Mouse (Mus musculus) lung, embryonic 14.5 days (tissue): ENCODE results near the gene Ptk6. TPM values are rescaled to one million over a fixed set of nuclear protein-coding genes. Genes with fewer than 3 reads are reported as not detected.

ENCODE experiments used
- ATAC-seq: fragments of 200-750 bp; cut with Nextera tagmentation; 2 replicates; pipeline ENCODE4 v1.8.0; 2017; ENCODE audit warnings: mild to moderate bottlenecking, moderate TSS enrichment, moderate library complexity; ENCODE audit not compliant: insufficient read depth
- DNase-seq: peaks from one replicate; pipeline ENCODE4 v3.0.0-alpha.2; 2015
- H3K27ac ChIP-seq: fragments of 300-500 bp; sonication (generic); 2 replicates; pipeline ENCODE4 v1.5.1; 2014; ENCODE audit warnings: low read depth, mild to moderate bottlenecking, moderate library complexity
- H3K27me3 ChIP-seq: fragments of 300-500 bp; sonication (generic); 2 replicates; pipeline ENCODE4 v1.6.1; 2014; ENCODE audit warnings: low read length, control low read depth; ENCODE audit not compliant: insufficient read depth
- H3K36me3 ChIP-seq: fragments of 300-500 bp; sonication (generic); 2 replicates; pipeline ENCODE4 v1.6.1; 2014; ENCODE audit warnings: control low read depth; ENCODE audit not compliant: insufficient read depth
- H3K4me1 ChIP-seq: fragments of 300-500 bp; sonication (generic); 2 replicates; pipeline ENCODE4 v1.6.1; 2014; ENCODE audit warnings: antibody characterized with exemption, control low read depth; ENCODE audit not compliant: insufficient read depth
- H3K4me2 ChIP-seq: fragments of 300-500 bp; sonication (generic); 2 replicates; pipeline ENCODE4 v1.6.1; 2014; ENCODE audit warnings: mild to moderate bottlenecking
- H3K4me3 ChIP-seq: fragments of 300-500 bp; sonication (generic); 2 replicates; pipeline ENCODE4 v1.5.1; 2014; ENCODE audit warnings: low read depth, low read length
- H3K9ac ChIP-seq: fragments of 300-500 bp; sonication (generic); 2 replicates; pipeline ENCODE4 v1.6.1; 2014
- H3K9me3 ChIP-seq: fragments of 300-500 bp; sonication (generic); 2 replicates; pipeline ENCODE4 v1.6.1; 2016; ENCODE audit warnings: low read depth, low read length, control low read depth
- CTCF ChIP-seq: IDR thresholded peaks from 2 replicates; pipeline ENCODE4 v1.5.1; 2016; ENCODE audit warnings: antibody characterized with exemption, low read depth
- WGBS: fragments of 180-500 bp; shearing (Covaris S2); extraction: QIAGEN DNeasy Blood & Tissue Kit; methylation state at CpG from one replicate; pipeline ENCODE4 v1.1.7; 2014; 5-methylcytosine and 5-hydroxymethylcytosine counted together
- polyA plus RNA-seq: library from polyadenylated mRNA; unstranded; fragments of >200 nt; fragmentation: Nextera tagmentation; extraction: Ambion mirVana; gene quantifications from 2 replicates; pipeline ENCODE4 v1.2.1, GENCODE M21; 2014

Ptk6 gene
- 0.12 TPM in 1 of 2 replicates, not detected in the other for polyA plus RNA-seq

GRCm38 (mm10) chr2:181202422-181202821, at the start of gene Ptk6:
TSS of gene Ptk6 (minus strand) at chr2:181202789.
- WGBS = 84% methylated on average over 3 of the region's 3 CpGs
- Histone ChIP-seq H3K4me1 (no peaks in the 10 kb centered on the region), H3K27ac (no peak within 1 kb of the TSS), H3K36me3 (no peaks in the 10 kb centered on the region), H3K27me3 (no peaks in the 10 kb centered on the region), H3K4me3 (no peak within 1 kb of the TSS), H3K9me3 (no peaks in the 10 kb centered on the region), H3K4me2 (no peak within 1 kb of the TSS), H3K9ac (no peak within 1 kb of the TSS)
- TF ChIP-seq CTCF = no peak
- DNase-seq (no peak), ATAC-seq (no peak)

DNA sequence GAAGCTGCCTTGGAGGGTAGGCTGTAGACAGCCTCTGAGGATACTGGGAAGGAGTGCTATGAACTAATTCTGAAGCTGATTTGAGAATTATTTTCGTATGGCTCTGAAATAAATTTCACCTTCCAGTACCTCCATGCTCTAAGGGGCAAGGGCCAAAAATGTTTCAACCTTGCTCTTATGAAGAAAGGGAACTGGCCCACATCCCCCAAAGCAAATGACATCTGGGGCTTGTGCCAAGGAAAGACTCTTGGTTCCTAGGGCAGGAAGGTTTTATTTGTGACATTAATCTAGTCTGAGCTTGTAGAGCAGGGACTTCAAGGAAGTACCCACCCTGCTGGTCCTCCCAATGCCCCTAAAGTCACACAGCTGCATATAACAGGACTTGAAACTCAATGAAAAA, 49.3 kb upstream of the Ptk6 start:
- Histone ChIP-seq H3K4me1 (no peaks in the 10 kb centered on the region), H3K4me3 (no peak overlapping the region), H3K9ac (no peak overlapping the region), H3K4me2 (no peak overlapping the region), H3K36me3 (peaks cover 58% of the 10 kb centered on the region), H3K27ac (no peak overlapping the region), H3K9me3 (no peaks in the 10 kb centered on the region), H3K27me3 (no peaks in the 10 kb centered on the region)
- no peak for TF ChIP-seq CTCF
- WGBS = 81% methylated on average over 1 of the region's 1 CpGs
- DNase-seq (no peak), ATAC-seq (no peak)

GRCm38 (mm10) chr2:181249217-181249616, 46.6 kb upstream of the Ptk6 start:
- DNase-seq (no peak), ATAC-seq (no peak)
- Histone ChIP-seq H3K4me1 (no peaks in the 10 kb centered on the region), H3K36me3 (peaks cover 35% of the 10 kb centered on the region), H3K9ac (no peak overlapping the region), H3K9me3 (no peaks in the 10 kb centered on the region), H3K27me3 (no peaks in the 10 kb centered on the region), H3K27ac (no peak overlapping the region), H3K4me2 (no peak overlapping the region), H3K4me3 (no peak overlapping the region)
- no peak for TF ChIP-seq CTCF
- WGBS = 77% methylated on average over 10 of the region's 10 CpGs

DNA sequence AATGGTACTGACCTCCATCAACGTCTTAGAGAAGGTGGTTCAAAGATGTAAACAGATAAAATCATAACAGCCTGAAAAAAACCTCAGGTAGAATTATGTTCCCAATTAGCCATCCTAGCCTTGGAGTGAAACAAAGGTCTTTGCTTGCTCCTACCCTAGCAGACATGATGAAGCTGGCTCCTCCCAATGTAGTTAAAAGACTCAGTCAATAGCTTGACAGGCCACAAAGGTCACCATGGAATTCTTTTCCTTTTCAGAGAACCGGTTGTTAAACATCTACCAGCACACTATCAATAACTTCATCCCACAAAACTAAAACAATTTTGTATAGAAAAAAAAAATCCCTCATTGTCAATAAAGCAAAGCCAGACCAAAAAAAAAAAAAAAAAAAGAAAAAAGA, 42.4 kb upstream of the Ptk6 start:
- ATAC-seq (no peak), DNase-seq (no peak)
- no peak overlapping the region for H3K4me3 ChIP-seq
- TF ChIP-seq CTCF = no peak
- H3K27ac ChIP-seq = no peak overlapping the region
- H3K36me3 ChIP-seq = no peaks in the 10 kb centered on the region
- no peak overlapping the region for H3K4me2 ChIP-seq
- WGBS = 24% methylated on average over 2 of the region's 2 CpGs
- no peak overlapping the region for H3K9ac ChIP-seq
- H3K4me1 ChIP-seq = 0 out of 2 replicates have a peak, but pooled peaks cover 3% of the 10 kb centered on the region
- no peaks in the 10 kb centered on the region for H3K27me3 ChIP-seq
- no peaks in the 10 kb centered on the region for H3K9me3 ChIP-seq

DNA sequence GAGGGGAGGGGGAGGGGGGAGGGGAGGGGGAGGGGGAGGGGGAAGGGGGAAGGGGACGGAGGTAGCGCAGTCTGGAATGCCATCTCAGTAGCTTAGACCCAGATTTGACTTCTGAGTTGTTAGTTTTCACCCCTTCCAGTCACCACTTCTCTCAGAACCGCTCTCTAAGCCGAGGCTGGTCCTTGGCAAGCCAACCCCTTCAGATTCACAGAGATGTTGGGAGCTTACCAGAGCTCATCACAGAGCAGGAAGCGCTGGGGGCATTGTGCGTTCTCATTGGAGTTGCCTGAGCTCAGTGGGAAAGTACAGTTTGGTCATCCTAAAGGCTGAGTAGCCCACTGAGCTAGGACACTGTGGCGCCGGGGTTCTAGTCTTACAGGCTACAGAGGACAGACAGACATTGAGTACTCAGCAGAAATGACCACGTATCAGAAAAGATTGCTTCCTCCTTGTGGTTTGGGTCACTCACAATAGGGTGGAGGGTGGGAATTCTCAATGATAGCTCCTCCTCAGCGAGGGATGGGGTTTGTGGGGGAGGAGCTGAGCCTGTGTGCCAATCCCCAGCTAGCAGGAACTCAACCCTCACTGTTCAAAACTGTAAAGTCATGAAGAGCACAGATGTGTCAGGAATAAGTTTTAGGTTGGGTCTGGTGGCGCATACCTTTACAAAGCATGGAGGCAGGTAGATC, 41.3 kb upstream of the Ptk6 start:
- DNase-seq (peak; percentile 13), ATAC-seq (0 out of 2 replicates have a peak, but pooled peaks have one; percentile 29)
- no peak overlapping the region for H3K4me3 ChIP-seq
- TF ChIP-seq CTCF = no peak
- 0 out of 2 replicates have a peak, but pooled peaks cover 3% of the 10 kb centered on the region for H3K4me1 ChIP-seq
- H3K9me3 ChIP-seq = no peaks in the 10 kb centered on the region
- WGBS = 30% methylated on average over 11 of the region's 11 CpGs
- H3K4me2 ChIP-seq = no peak overlapping the region
- no peaks in the 10 kb centered on the region for H3K27me3 ChIP-seq
- no peak overlapping the region for H3K27ac ChIP-seq
- H3K9ac ChIP-seq = no peak overlapping the region
- no peaks in the 10 kb centered on the region for H3K36me3 ChIP-seq

GRCm38 (mm10) chr2:181242314-181242665, 39.7 kb upstream of the Ptk6 start:
- 47% methylated on average over 3 of the region's 3 CpGs for WGBS
- Histone ChIP-seq H3K27ac (no peak overlapping the region), H3K4me3 (peak overlapping the region; percentile 56), H3K4me1 (0 out of 2 replicates have a peak, but pooled peaks cover 3% of the 10 kb centered on the region), H3K4me2 (peak overlapping the region; percentile 72), H3K9me3 (no peaks in the 10 kb centered on the region), H3K27me3 (no peaks in the 10 kb centered on the region), H3K9ac (peak overlapping the region; percentile 73), H3K36me3 (0 out of 2 replicates have a peak, but pooled peaks cover 8% of the 10 kb centered on the region)
- ATAC-seq (peak; percentile 12; the same call in 1 of the 2 replicates), DNase-seq (peak; percentile 4)
- no peak for TF ChIP-seq CTCF

DNA sequence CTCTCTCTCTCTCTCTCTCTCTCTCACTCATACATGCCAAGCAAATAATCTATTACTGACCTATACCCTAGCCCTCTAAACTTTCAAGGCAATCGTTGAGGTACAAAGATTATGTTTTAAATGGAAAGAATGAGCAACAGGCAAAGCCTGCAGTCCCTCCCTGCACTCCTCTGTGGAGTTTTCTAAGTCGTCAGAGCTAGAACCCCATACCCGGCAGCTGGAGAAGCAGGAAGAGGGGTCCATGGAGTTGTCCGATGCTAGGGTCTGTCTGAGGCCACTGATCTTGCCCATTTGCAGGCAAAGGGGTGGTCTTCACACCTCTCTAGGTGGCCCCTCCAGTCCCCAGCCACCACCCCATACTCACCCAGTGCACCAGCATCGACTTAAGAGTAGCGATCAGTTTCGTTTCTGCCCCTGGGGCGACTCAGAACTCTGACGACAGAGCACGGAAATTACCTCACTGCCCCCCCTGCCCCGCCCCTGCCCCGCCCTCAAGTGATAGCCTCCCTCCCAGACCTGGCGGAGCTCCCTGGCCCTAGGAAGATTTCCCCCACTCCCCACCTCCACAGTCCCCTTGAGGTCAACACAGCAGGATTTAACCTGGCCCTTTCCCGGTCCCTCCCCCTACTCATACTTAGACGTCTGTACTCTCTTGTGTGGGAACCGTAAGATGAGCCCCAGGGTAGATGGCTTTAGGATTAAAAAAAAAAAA, 39.2 kb upstream of the Ptk6 start, which contains the start of gene Helz2:
Helz2 (minus strand) TSS at position 426 of the 712 bp plus-strand sequence.
- Histone ChIP-seq H3K27me3 (no peaks in the 10 kb centered on the region), H3K9ac (peak within 1 kb of the TSS; percentile 73), H3K36me3 (0 out of 2 replicates have a peak, but pooled peaks cover 10% of the 10 kb centered on the region), H3K4me2 (peak within 1 kb of the TSS; percentile 72), H3K27ac (peak within 1 kb of the TSS; percentile 33; the same call in 1 of the 2 replicates), H3K4me3 (peak within 1 kb of the TSS; percentile 56), H3K4me1 (0 out of 2 replicates have a peak, but pooled peaks cover 3% of the 10 kb centered on the region), H3K9me3 (no peaks in the 10 kb centered on the region)
- no peak for TF ChIP-seq CTCF
- ATAC-seq (peak; percentile 75), DNase-seq (peak; percentile 56)
- 8% methylated on average over 16 of the region's 16 CpGs for WGBS
